Comparison of ENCODE assay signal across 8 mouse cellular contexts in the genomic region with DNA sequence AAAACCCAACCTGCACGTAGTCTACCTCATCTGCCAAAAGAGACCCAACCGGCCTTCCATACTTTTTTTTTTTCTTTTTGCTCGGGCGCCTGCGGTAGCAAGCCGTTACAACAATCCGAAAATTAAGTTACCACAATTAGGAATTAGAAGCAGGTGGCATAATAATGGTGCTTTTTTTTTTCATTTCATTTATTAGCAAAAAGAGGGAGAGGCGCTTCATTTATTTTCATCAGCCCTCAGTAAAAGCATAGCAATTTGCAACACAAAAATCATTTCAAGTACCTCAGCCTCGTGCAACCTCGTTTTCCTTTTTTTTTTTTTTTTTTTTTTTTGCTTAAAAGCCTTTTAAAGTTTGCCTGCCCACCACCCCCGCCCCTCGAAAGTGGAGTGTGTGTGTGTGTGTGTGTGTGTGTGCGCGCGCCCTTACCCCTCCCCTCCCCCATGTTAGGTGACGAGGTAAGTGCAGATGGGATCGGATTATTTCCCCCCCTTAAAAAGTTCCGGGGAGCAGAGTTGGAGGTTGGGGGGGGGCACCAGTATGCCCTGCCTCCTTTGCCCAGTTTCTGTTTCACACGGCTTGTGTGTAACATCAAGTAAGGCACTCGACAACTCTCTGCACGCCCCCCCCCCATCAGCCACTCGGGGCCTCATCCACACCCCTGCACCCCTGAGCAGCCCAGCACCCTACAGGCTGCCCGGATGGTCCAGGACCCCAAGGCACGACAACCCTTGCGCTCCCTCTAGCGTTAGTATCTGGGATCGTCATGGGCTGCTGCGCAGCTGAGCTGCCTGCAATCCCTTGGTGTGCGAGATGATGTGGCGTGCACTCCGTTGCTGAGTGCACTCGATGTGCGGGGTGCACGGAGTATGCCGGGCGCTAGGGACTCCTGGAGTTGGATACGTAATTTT. TPM values are rescaled to one million over a fixed set of nuclear protein-coding genes. Genes with fewer than 3 reads are reported as not detected.
DNase-seq lines count a peak whose midpoint lies in the region; ATAC-seq lines count a peak whose summit lies in the region.

No protein-coding gene starts in this region.

- no peaks in the 10 kb centered on the region for H3K36me3 ChIP-seq in megakaryocyte, embryonic 14.5 days (replicated peaks; ENCODE audit: low read length)

- peak; percentile 91 for ATAC-seq in inflammation-experienced regulatory T-cells, adult 6 months

- peak overlapping the region; percentile 92 for H3K4me3 ChIP-seq in megakaryocyte, embryonic 14.5 days (replicated peaks)

- peaks cover 70% of the 10 kb centered on the region for H3K27me3 ChIP-seq in megakaryocyte, embryonic 14.5 days (replicated peaks)

- no peaks in the 10 kb centered on the region for H3K9me3 ChIP-seq in megakaryocyte, embryonic 14.5 days

- DNase-seq in adrenal gland, adult 18-20 months (ENCODE audit: low spot score in 2 of 2), result peak; percentile 92 to 93
- peak; percentile 96 for DNase-seq in embryo, embryonic 10.5 days (ENCODE audit: low spot score)
- peak; percentile 86 for DNase-seq in gastrocnemius, postnatal 14 days
- peak; percentile 62 to 92 for DNase-seq in left cerebral cortex, adult 9 months (ENCODE audit: low spot score in 2 of 2)
- DNase-seq in right cerebral cortex, adult 2 months (ENCODE audit: low spot score in 2 of 2), result peak; percentile 93 to 94
- DNase-seq in urinary bladder, postnatal 14 days (ENCODE audit: low spot score), result peak; percentile 89

- peaks cover 34% of the 10 kb centered on the region for H3K4me1 ChIP-seq in megakaryocyte, embryonic 14.5 days

- intact Hi-C loops in gastrocnemius, postnatal 14 days (cut with DNase I; ENCODE audit: low total_unique reads), result loop anchor here (5.0 kb wide), 1 partner anchor 125 kb away; no protein-coding TSS in a partner anchor

RNA-seq across cellular contexts. Expression of a gene that starts 47.7 kb away (rescaled TPM):
- total RNA-seq in adrenal gland, adult 18-20 months (2021), result 10 to 100 TPM; 13.1 to 14.4 TPM
- 1 to 10 TPM; 5.2 to 6.1 TPM for total RNA-seq in gastrocnemius, postnatal 14 days (2021)
- 100 to 1,000 TPM; 124 to 151 (median 151) TPM for polyA plus RNA-seq in inflammation-experienced regulatory T-cells, adult 6 months (2017; shearing (Covaris generic))
- 1.4 and 16.6 TPM in 2 replicates for polyA plus RNA-seq in megakaryocyte, embryonic 14.5 days (2012; ENCODE audit: insufficient read depth, low replicate concordance)

Comparison
In these comparisons a context has a peak if more than half of its experiments do, and no peak if none do; other contexts are left out.
1. Peak in every context shown above with its lines: DNase-seq, ATAC-seq and H3K4me3 ChIP-seq.